Mouse (Mus musculus): ENCODE measurements around the gene Efr3b. TPM values are rescaled to one million over a fixed set of nuclear protein-coding genes. Genes with fewer than 3 reads are reported as not detected.

The Efr3b gene
- 1.7 TPM for polyA plus RNA-seq (2014; fragmentation: Illumina TruSeq; extraction: RNeasy Lipid Tissue Mini Kit (QIAGEN cat#74804); ENCODE audit: low read depth, low replicate concordance)

DNA sequence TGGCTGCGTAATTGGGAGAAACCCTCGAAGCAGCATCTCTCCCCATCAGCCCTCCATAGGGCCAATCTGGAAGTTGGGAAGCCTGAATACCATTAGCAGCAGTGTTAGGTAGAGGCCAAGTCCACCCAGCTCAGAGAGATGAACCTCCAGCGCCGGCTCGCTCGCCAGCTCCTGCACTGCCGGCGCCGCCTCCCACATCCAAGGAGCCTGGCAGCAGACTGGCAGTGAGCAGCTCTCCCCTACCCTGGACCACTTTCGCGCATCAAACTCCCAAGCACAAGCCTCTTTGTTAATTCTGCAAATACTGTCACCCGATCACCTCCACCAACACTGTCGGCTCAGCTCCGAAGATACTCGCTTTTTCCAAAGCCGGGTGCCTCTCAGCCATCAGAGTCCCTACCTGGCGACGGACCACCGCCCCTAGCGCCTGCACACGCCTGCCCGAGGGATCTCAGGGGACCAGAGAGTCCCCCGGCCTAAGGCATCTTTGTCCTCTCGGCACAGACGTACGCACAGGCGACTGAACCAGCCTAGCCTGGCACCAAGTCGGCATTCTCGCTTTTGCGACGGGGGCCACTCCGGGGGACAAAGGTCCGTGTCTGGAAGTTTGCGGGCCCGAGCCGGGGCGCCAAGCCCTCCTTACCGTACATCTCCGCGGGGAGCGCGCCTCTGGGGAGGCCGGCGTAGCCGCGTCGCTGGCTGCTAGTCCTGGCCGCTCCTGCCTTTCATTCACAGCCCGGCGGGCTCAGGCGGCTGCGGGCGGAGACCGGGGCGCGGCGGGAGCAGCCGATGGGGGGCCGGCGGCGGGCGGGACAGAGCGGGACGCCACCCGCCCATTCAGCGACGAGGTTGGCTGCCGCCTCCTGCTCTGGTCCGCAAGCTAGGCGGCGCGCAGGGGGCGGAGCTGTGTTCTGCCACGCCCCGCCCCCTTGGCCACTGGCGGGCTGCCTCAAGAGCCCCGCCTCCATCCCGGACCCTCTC is at the start of gene Efr3b:
Gene Efr3b, minus strand, starts transcription at position 855 of the 981 bp plus-strand sequence.

DNA sequence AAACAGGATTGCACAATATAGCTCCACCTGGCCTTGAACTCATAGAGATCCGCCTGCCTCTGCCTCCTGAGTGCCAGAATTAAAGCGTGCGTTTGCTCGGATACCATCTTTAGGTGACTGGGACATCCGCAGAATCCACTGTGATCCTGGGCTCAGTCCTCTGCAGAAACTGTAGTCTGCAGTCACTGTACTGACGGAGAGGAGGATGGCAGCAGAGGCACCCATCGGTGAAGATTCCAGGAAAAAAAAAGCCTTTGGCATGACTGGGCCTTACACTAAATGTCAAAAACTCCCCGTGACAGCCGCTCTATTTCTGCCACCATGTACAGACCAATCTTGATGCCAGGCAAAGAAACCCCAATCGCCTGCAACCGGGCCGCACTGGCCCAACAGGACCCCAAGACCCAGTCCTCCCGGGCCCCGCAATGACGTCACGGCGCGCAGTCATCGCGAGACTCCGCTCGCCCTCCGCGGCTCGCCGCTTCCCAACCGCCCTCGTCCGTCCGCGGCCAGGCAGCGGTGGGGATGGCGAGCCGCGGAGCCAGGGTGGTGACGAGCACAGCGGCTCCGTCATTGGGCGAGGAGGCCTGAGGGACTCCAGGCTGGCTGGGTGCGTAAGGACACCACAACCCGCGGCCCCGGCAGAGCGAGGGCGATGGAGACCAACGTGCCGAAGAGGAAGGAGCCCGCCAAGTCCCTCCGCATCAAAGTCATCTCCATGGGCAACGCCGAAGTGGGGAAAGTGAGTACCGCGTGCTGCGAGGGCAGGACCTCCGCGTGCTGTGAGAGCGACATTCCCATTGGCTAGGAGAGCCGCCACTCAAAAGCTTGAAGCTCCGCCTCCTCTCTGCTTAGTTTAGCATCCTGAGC is 43.7 kb upstream of the Efr3b start, which contains the start of gene Dnajc27:
Gene Dnajc27, plus strand, starts transcription at position 452 of the 870 bp plus-strand sequence.

DNA sequence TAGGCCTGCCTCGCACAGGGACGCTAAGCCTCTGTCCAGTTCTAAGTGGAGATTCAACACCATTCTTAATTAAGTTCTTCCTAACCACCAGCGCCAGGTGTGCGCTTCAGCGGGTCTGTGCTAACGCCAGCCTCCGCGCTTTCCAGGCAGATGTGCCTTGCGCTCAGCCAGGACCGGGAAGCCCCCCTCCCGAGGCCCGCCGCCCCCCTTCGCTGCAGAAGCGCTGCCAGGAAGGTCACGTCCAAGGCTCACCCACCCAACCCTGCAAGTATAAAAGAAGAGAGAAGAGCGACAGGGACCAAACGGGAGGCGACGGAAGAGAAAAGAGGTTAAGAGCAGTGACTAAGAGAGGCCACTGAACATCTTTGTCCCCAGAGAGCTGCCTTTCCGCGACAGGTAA is 84.1 kb downstream of the Efr3b start, which contains the start of gene Pomc:
Gene Pomc, plus strand, starts transcription at position 301 of the 400 bp plus-strand sequence.

Other genes starting within 250 kb of the Efr3b start
- 9.4 TPM for gene Dnmt3a, start 232.9 kb downstream of the Efr3b start, polyA plus RNA-seq (2014; fragmentation: Illumina TruSeq; extraction: RNeasy Lipid Tissue Mini Kit (QIAGEN cat#74804); ENCODE audit: low read depth, low replicate concordance)
- gene Pomc, start 84.0 kb downstream of the Efr3b start, polyA plus RNA-seq (2014; fragmentation: Illumina TruSeq; extraction: RNeasy Lipid Tissue Mini Kit (QIAGEN cat#74804); ENCODE audit: low read depth, low replicate concordance), result not detected
- 3.9 TPM for gene Dnajc27, start 43.7 kb upstream of the Efr3b start, polyA plus RNA-seq (2014; fragmentation: Illumina TruSeq; extraction: RNeasy Lipid Tissue Mini Kit (QIAGEN cat#74804); ENCODE audit: low read depth, low replicate concordance)
- 8.6 TPM for gene Adcy3, start 94.2 kb upstream of the Efr3b start, polyA plus RNA-seq (2014; fragmentation: Illumina TruSeq; extraction: RNeasy Lipid Tissue Mini Kit (QIAGEN cat#74804); ENCODE audit: low read depth, low replicate concordance)
- gene Ptrhd1, start 195.1 kb upstream of the Efr3b start, polyA plus RNA-seq (2014; fragmentation: Illumina TruSeq; extraction: RNeasy Lipid Tissue Mini Kit (QIAGEN cat#74804); ENCODE audit: low read depth, low replicate concordance), result 4.7 TPM
- 5.9 TPM for gene Cenpo, start 195.4 kb upstream of the Efr3b start, polyA plus RNA-seq (2014; fragmentation: Illumina TruSeq; extraction: RNeasy Lipid Tissue Mini Kit (QIAGEN cat#74804); ENCODE audit: low read depth, low replicate concordance)